Mouse (Mus musculus): ENCODE measurements around the gene Gm17727.
"Not testable (repeated sequence)": the region's sequence is repeated elsewhere in the genome, so short reads cannot be mapped to it uniquely, and the experiment has no call there.

The Gm17727 gene

GRCm38 (mm10) chr9:35778009-35778408 lies at the start of gene Gm17727:
Gene Gm17727, minus strand, starts transcription at chr9:35778109.
- no peak for DNase-seq (ENCODE audit: low spot score)

GRCm38 (mm10) chr9:35817881-35818280 lies 40.0 kb upstream of the Gm17727 start:
- DNase-seq (ENCODE audit: low spot score), result not testable (repeated sequence)

- DNase-seq (ENCODE audit: low spot score), result no peak
These were observed 20.2 kb upstream of the Gm17727 start for GRCm38 (mm10) chr9:35798146-35798545.

- DNase-seq (ENCODE audit: low spot score), result no peak
These were observed 12.1 kb upstream of the Gm17727 start, which contains the start of the genes Gm27235 and D730048I06Rik for GRCm38 (mm10) chr9:35790001-35790400. Gene Gm27235, minus strand, starts transcription at chr9:35790101. Gene D730048I06Rik, minus strand, starts transcription at chr9:35790112.

GRCm38 (mm10) chr9:35756843-35757242 lies 21.1 kb downstream of the Gm17727 start:
- DNase-seq (ENCODE audit: low spot score), result no peak

- no peak for DNase-seq (ENCODE audit: low spot score)
These were observed 37.2 kb downstream of the Gm17727 start, which contains the start of gene Gm17677 for GRCm38 (mm10) chr9:35740749-35741148. Gene Gm17677, plus strand, starts transcription at chr9:35741049.

Data from ovary, postnatal 10 days (tissue).